Mouse (Mus musculus) lung, adult 2 months (tissue): ENCODE results near the gene Cfap54.

ENCODE experiments used
- CTCF ChIP-seq: fragments of 200-500 bp; IDR thresholded peaks from 2 replicates; pipeline ENCODE4 v1.5.1; 2011; ENCODE audit warnings: mild to moderate bottlenecking, low read length, control low read depth; ENCODE audit not compliant: insufficient read depth
- POLR2A ChIP-seq: fragments of 200-500 bp; IDR thresholded peaks from 2 replicates; pipeline ENCODE4 v1.6.1; 2011; ENCODE audit warnings: low read depth, mild to moderate bottlenecking, control low read depth, low read length, borderline replicate concordance; ENCODE audit errors: extremely low read depth

GRCm38 (mm10) chr10:93083198-93083962, 2.0 kb upstream of the Cfap54 start:
- TF ChIP-seq POLR2A (no peak), CTCF (no peak)
